Mouse (Mus musculus) myocyte (in vitro differentiated cells): ENCODE results near the gene Trim62. TPM values are rescaled to one million over a fixed set of nuclear protein-coding genes. Genes with fewer than 3 reads are reported as not detected.

Experiments
- H3K27me3 ChIP-seq: one replicate; pipeline ENCODE4 v1.6.1; 2011; ENCODE audit not compliant: control insufficient read depth, insufficient read depth, insufficient read length
- H3K36me3 ChIP-seq: one replicate; pipeline ENCODE4 v1.6.1; 2011; ENCODE audit not compliant: control insufficient read depth, insufficient read depth
- H3K4me2 ChIP-seq: one replicate; pipeline ENCODE4 v1.6.1; 2011; ENCODE audit warnings: low read depth, control low read depth
- H3K4me3 ChIP-seq: one replicate; pipeline ENCODE4 v1.5.1; 2011; ENCODE audit warnings: mild to moderate bottlenecking, control low read depth, moderate library complexity
- H3K79me2 ChIP-seq: one replicate; pipeline ENCODE4 v1.6.1; 2011; ENCODE audit not compliant: control insufficient read depth, insufficient read depth
- H3ac ChIP-seq: one replicate; pipeline ENCODE4 v1.6.1; 2011; ENCODE audit not compliant: control insufficient read depth, insufficient read length
- CEBPB ChIP-seq: IDR thresholded peaks from 2 replicates; pipeline ENCODE4 v1.6.1; 2011; ENCODE audit warnings: mild to moderate bottlenecking, moderate library complexity; ENCODE audit not compliant: poor library complexity, insufficient read depth, severe bottlenecking
- E2F4 ChIP-seq: IDR thresholded peaks from one replicate; pipeline ENCODE4 v1.6.1; 2011; ENCODE audit warnings: mild to moderate bottlenecking, control low read depth, moderate library complexity; ENCODE audit not compliant: insufficient read depth
- MAX ChIP-seq: IDR thresholded peaks from one replicate; pipeline ENCODE4 v1.6.1; 2011; ENCODE audit warnings: low read depth, mild to moderate bottlenecking, control low read depth
- MYOD1 ChIP-seq, 3 experiments: IDR thresholded peaks; one replicate each; pipeline ENCODE4 v1.6.1; 2011; ENCODE audit warnings: control low read depth in 2 of 3, low read depth in 2 of 3, mild to moderate bottlenecking in 2 of 3, moderate library complexity in 1 of 3; ENCODE audit not compliant: insufficient read length in 2 of 3, control insufficient read depth in 1 of 3
- MYOG ChIP-seq, 3 experiments: IDR thresholded peaks; one replicate each; pipeline ENCODE4 v1.6.1; 2011; ENCODE audit warnings: control low read depth in 2 of 3, low read depth in 2 of 3, mild to moderate bottlenecking in 2 of 3; ENCODE audit not compliant: insufficient read length in 2 of 3, control insufficient read depth in 1 of 3, insufficient read depth in 1 of 3
- POLR2A ChIP-seq: IDR thresholded peaks from one replicate; pipeline ENCODE4 v1.6.1; 2011; ENCODE audit warnings: low read depth, mild to moderate bottlenecking, control low read depth, moderate library complexity; ENCODE audit not compliant: insufficient read length
- POLR2AphosphoS2 ChIP-seq: IDR thresholded peaks from one replicate; pipeline ENCODE4 v1.6.1; 2011; ENCODE audit warnings: low read depth, control low read depth; ENCODE audit not compliant: insufficient read length
- REST ChIP-seq: IDR thresholded peaks from one replicate; pipeline ENCODE4 v1.6.1; 2011; ENCODE audit warnings: mild to moderate bottlenecking, control low read depth, moderate library complexity; ENCODE audit not compliant: insufficient read depth, insufficient read length
- TCF12 ChIP-seq: IDR thresholded peaks from one replicate; pipeline ENCODE4 v1.6.1; 2011; ENCODE audit warnings: mild to moderate bottlenecking, control low read depth; ENCODE audit not compliant: poor library complexity, insufficient read depth, severe bottlenecking
- TCF3 ChIP-seq: IDR thresholded peaks from one replicate; pipeline ENCODE4 v1.6.1; 2011; ENCODE audit warnings: low read depth, control low read depth; ENCODE audit not compliant: insufficient read length
- USF1 ChIP-seq: IDR thresholded peaks from one replicate; pipeline ENCODE4 v1.6.1; 2011; ENCODE audit warnings: low read depth, mild to moderate bottlenecking, control low read depth, moderate library complexity
- polyA plus RNA-seq: library from polyadenylated mRNA; unstranded; fragments of >200 nt; fragmentation: generic; extraction: Trizol; gene quantifications from one replicate; pipeline ENCODE4 v1.2.1, GENCODE M21; 2012; ENCODE audit warnings: missing spikeins

Gene Trim62
- polyA plus RNA-seq, 1 experiment, result 0.65 TPM

- Histone ChIP-seq H3K4me3 (no peak overlapping the region), H3K79me2 (no peaks in the 10 kb centered on the region), H3ac (no peak overlapping the region), H3K27me3 (no peaks in the 10 kb centered on the region), H3K36me3 (no peaks in the 10 kb centered on the region), H3K4me2 (no peak overlapping the region)
- TF ChIP-seq E2F4 (no peak), MYOD1 (IDR thresholded peaks at IDR 0.05; ENCODE audit: control insufficient read depth in 1 of 3, insufficient read length in 2 of 3, low read depth in 2 of 3) (no peak)
Observed at GRCm38 (mm10) chr4:128908586-128909377, 25.4 kb downstream of the Trim62 start.

DNA sequence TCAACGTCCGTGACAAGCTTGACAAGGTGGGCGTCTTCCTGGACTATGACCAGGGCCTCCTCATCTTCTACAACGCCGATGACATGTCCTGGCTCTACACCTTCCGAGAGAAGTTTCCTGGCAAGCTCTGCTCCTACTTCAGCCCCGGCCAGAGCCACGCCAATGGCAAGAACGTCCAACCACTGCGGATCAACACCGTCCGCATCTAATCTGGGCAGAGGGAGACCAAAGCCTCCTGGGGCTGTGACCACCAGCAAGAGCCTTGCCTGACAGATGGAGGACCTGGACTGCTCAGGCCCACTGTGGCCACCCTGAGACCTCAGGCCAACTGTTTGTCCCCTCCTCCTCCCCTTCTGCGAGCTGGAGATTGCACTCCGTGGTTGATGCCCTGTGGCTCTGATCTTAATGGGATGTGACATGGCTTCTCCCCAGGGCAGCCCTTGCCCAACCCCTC lies 26.0 kb downstream of the Trim62 start:
- no peaks in the 10 kb centered on the region for H3K36me3 ChIP-seq
- H3K4me2 ChIP-seq, result no peak overlapping the region
- no peak overlapping the region for H3ac ChIP-seq
- TF ChIP-seq MYOG (IDR thresholded peaks at IDR 0.05; ENCODE audit: control insufficient read depth in 1 of 3, insufficient read depth in 1 of 3, insufficient read length in 2 of 3, low read depth in 2 of 3) (no peak), MAX (no peak), MYOD1 (IDR thresholded peaks at IDR 0.05; ENCODE audit: control insufficient read depth in 1 of 3, insufficient read length in 2 of 3, low read depth in 2 of 3) (no peak), TCF3 (no peak), POLR2A (no peak), CEBPB (no peak)
- H3K79me2 ChIP-seq, result no peaks in the 10 kb centered on the region
- H3K27me3 ChIP-seq, result no peaks in the 10 kb centered on the region
- no peak overlapping the region for H3K4me3 ChIP-seq

- H3K36me3 ChIP-seq, result no peaks in the 10 kb centered on the region
- H3K79me2 ChIP-seq, result no peaks in the 10 kb centered on the region
- no peak overlapping the region for H3K4me2 ChIP-seq
- no peak overlapping the region for H3ac ChIP-seq
- peaks cover 8% of the 10 kb centered on the region for H3K27me3 ChIP-seq
- TF ChIP-seq TCF12, result no peak
- no peak for TF ChIP-seq USF1
- no peak for TF ChIP-seq MYOD1 (IDR thresholded peaks at IDR 0.05; ENCODE audit: control insufficient read depth in 1 of 3, insufficient read length in 2 of 3, low read depth in 2 of 3)
- no peak for TF ChIP-seq REST
- H3K4me3 ChIP-seq, result no peak overlapping the region
Observed at GRCm38 (mm10) chr4:128910276-128911063, 27.1 kb downstream of the Trim62 start.

- TF ChIP-seq POLR2A (no peak), USF1 (no peak), MYOD1 (IDR thresholded peaks at IDR 0.05; ENCODE audit: control insufficient read depth in 1 of 3, insufficient read length in 2 of 3, low read depth in 2 of 3) (no peak), MYOG (IDR thresholded peaks at IDR 0.05; ENCODE audit: control insufficient read depth in 1 of 3, insufficient read depth in 1 of 3, insufficient read length in 2 of 3, low read depth in 2 of 3) (no peak), CEBPB (no peak), TCF3 (no peak), TCF12 (no peak), POLR2AphosphoS2 (no peak), MAX (no peak)
- H3K4me2 ChIP-seq, result no peak overlapping the region
- H3K27me3 ChIP-seq, result peaks cover 16% of the 10 kb centered on the region
- H3K4me3 ChIP-seq, result no peak overlapping the region
- no peaks in the 10 kb centered on the region for H3K36me3 ChIP-seq
- H3ac ChIP-seq, result no peak overlapping the region
- H3K79me2 ChIP-seq, result no peaks in the 10 kb centered on the region
Observed at GRCm38 (mm10) chr4:128912085-128912484, 28.7 kb downstream of the Trim62 start.

- TF ChIP-seq MYOD1 (IDR thresholded peaks at IDR 0.05; ENCODE audit: control insufficient read depth in 1 of 3, insufficient read length in 2 of 3, low read depth in 2 of 3) (no peak), TCF12 (no peak), USF1 (no peak), REST (peak; percentile 92)
Observed at GRCm38 (mm10) chr4:128913794-128914193, 30.4 kb downstream of the Trim62 start.

More at GRCm38 (mm10) chr4:128913794-128914193, 30.4 kb downstream of the Trim62 start:
- Histone ChIP-seq H3K36me3 (no peaks in the 10 kb centered on the region), H3ac (no peak overlapping the region), H3K79me2 (no peaks in the 10 kb centered on the region), H3K27me3 (peaks cover 22% of the 10 kb centered on the region), H3K4me2 (no peak overlapping the region), H3K4me3 (no peak overlapping the region)
